Mouse (Mus musculus): ENCODE measurements around the gene Casq2.
"Not testable (repeated sequence)": the region's sequence is repeated elsewhere in the genome, so short reads cannot be mapped to it uniquely, and the experiment has no call there.

Casq2 gene

DNA sequence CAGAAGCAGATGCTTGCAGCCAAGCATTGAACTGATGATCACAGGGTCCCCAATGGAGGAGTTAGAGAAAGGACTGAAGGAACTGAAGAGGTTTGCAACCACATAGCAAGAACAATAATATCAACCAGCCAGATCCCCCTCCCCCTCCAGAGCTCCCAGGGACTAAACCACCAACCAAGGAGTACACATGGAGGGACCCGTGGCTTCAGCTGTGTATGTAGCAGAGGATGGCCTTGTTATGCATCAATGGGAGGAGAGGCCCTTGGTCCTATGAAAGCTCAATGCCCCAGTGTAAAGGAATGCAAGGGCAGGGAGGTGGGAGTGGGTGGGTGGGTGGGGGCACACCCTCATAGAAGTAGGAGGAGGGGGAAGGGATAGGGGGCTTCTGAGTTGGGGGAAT lies 77.6 kb downstream of the Casq2 start:
- DNase-seq (ENCODE audit: low spot score in 2 of 2) = not testable (repeated sequence)

DNA sequence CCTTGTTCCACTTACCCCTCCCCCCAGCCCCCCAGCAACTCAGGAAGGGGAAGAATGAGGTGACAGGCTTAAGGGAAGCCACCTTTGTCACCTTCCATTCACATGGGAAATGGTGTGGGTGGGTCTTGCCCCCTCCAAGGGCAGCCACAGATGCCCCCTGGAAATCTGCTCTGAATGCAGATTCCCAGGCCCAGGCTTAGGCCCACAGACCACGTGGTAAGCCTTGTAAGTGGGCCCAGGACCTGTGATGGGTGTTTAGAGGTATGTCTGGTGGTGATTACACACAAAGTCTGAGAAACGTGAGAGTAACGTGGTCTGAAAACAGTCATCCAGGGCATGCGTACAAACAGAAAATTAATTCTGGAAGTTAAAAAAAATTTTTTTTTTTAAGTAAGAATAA lies 78.7 kb downstream of the Casq2 start:
- no peak for DNase-seq (ENCODE audit: low spot score in 2 of 2)

DNA sequence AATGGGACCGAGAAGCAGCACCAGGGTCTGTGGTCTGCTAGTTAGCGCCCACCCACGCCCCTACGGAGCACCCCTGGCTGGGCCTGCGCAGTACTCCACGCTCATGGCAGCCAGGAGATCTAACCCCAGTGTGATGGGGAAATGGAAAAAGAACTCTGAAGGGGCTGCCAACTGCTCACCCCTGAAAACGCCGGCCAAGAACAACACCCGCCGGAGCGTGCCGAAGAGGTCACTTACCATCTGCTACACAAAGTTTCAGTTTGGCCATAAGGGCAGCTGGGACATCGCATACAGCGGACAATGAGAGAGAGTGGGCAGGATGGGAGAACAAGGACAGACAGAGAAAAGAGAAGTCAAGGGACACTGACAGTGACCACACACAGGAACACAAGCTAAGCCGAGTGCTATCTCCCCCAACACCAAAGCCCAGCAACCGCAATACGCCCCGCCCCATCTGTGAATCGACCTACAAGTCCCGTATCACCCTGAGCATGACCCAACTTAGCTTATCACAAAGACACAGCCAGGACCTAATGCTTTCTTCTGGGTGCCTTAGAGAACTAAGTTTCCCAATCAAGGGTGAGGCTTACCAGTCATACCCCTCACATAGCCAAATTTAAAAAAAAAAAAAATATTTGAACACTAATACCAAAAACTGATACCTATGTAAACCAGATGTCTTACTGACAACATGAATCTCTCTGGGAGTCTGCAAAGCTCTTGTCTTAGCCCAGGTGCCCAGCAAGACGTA lies 79.5 kb downstream of the Casq2 start:
- no peak for DNase-seq (ENCODE audit: low spot score in 2 of 2)

DNA sequence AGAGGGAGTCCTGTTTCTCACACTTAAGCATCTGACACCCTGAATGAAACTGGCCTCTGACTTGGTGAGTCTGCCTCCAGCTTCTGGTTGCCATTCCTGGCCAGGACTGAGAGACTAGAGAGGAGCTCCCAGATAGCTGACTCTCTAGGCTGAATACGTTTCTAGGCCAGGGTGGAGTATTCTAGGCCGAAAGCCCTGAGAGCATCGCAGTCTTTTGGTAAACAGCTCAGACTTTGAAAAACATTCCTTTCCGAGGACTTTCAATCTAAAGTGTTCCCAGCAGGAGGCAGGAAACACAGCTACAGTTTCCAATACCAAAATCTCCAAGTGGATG lies 80.0 kb downstream of the Casq2 start:
- no peak for DNase-seq (ENCODE audit: low spot score in 2 of 2)

- DNase-seq (ENCODE audit: low spot score in 2 of 2) = no peak
Measured at GRCm38 (mm10) chr3:102166794-102167193, 80.6 kb downstream of the Casq2 start.

DNA sequence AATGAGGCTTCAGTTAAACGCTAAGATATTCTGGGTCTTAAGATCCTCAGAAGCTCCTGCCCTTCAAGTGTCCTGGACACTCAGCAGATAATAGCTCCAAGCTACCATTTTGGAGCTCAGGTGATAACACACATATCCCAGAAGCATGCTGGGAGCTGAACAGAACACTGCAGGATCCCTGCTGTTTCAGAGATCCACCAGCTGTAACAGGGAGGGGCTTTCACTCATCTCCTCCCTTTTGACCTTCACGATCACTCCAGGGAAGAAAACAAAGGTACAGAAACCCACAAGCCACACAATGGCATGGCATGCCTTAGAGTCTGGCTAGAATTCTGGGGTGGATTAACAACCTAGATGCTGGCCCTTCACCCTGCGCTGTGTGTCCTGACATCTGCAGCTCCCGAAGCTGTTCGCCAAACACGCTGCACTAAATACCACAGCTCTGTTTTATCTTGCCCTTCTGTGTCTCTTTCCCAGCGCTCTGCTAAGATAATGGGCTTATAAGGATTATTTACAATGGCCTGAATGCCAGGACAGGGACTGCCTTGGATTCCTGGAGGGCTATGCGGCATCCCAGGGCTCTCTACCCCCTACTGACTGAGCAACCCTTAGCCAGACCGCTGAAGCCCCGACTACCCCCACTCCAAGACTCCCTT lies 81.5 kb downstream of the Casq2 start:
- no peak for DNase-seq (ENCODE audit: low spot score in 2 of 2)

GRCm38 (mm10) chr3:102169197-102169905 lies 83.1 kb downstream of the Casq2 start:
- peak; percentile 96 to 97 for DNase-seq (ENCODE audit: low spot score in 2 of 2)

DNA sequence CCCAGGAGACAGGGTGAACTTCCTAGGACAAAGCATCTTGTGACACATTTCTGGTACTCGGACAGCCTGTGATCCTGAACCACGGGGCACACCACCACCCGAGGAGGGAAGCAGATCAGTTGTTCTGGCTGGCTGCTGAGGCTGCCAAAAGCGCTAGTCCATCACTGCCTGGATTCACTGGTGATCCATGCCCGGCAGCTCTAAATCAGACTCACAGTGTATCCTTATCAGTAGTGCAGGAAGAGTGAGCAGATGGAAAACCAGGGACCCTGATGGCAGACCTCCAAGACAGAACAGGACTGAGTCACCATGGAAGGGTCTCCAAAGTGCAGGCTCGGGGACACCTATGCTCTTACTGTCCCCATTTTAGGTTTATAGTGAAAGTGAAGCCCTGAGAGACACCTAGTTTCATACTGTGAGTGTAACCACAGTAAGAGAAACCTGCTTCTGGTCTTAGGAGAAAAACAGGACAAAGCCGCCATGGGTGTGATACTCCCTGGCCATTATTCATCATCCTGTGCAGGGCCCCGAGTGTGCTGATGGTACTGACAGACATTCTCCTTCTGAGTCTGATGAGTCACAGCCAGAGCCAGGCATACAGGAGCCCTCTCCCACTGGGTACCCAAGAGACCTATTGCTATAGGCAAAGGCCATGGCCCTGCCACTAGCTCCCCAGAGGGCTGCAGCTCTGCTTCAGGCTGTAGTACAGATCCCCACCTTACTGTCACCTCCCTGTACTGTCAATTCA lies 88.1 kb downstream of the Casq2 start:
- DNase-seq (ENCODE audit: low spot score in 2 of 2) = no peak

DNA sequence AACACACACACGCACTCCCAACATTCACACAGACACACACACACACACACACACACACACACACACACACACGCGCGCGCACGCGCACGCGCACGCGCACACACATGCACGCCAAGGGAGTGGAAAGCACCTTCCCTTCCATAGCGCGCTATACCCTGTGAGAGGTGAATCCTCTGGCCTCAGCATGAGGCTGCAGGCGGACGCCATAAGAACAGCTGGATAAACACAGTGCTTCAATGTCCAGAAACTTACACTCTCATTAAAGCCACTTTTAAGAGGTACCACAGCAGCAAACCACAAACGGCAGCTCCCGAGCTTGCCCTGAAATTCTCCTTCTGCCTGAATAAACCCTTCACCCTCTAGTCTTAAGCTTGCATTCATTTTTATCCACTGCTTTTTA lies 89.5 kb downstream of the Casq2 start:
- DNase-seq (ENCODE audit: low spot score in 2 of 2) = no peak

DNA sequence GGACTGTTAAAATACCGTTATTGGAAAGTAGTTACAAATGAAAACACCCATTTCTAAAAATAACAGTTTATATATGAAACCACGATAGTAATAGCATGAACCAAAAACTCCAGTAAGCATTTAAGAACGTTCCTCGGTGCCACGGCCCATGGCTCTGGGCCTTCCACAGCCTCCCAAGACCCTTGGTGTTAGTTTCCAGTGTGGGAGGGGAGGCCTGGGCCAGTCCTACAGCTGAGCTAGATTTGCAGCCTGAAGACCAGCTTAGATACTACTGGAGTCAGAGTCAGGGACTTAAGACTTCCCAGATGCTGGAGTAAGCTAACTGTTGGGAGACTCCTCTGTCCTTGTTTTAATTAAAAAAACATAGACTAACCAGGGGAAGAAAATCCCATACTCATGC lies 89.9 kb downstream of the Casq2 start:
- DNase-seq (ENCODE audit: low spot score in 2 of 2) = no peak

- no peak for DNase-seq (ENCODE audit: low spot score in 2 of 2)
Measured at GRCm38 (mm10) chr3:102177837-102178615, 91.8 kb downstream of the Casq2 start.

DNA sequence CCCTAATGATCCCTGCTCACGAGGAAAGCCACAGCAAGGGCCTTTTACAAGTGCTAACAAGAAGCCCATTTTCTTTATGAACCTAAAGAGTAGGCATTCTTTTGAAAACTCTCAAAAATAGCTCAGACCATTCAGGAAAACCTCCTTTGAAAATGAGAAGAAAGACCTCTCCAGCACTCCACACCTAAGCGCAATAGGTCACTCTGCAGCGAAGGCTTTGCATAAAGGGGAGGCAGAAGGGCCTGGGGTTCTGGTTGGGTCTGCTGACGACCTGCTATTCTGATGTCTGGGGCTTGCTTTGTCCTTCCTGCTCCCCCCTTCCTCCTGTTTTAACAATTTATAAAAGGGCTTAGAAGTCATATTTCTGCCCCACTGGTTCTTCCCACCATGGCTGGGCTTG lies 93.7 kb downstream of the Casq2 start:
- no peak for DNase-seq (ENCODE audit: low spot score in 2 of 2)

- DNase-seq (ENCODE audit: low spot score in 2 of 2) = no peak
Measured at GRCm38 (mm10) chr3:102180746-102181145, 94.5 kb downstream of the Casq2 start.

- DNase-seq (ENCODE audit: low spot score in 2 of 2) = no peak
Measured at GRCm38 (mm10) chr3:102181191-102181590, 95.0 kb downstream of the Casq2 start.

DNA sequence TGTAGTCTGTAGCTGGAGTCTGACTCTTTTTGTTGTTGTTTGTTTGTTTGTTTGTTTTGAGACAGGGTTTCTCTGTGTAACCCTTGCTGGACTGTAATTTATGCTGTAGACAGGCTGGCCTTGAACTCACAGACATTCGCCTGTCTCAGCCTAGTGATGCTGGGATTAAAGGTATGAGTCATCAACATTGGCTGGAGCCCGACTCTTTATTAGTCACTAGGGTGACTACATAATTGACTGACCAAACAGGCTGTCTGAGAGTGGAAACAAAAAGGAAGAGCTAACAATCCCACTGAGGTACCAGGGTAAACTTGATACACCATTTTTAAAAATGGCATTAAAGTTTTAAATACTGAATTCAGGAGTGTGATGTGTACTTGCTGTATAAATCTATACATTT lies 96.4 kb downstream of the Casq2 start:
- DNase-seq (ENCODE audit: low spot score in 2 of 2) = no peak

DNA sequence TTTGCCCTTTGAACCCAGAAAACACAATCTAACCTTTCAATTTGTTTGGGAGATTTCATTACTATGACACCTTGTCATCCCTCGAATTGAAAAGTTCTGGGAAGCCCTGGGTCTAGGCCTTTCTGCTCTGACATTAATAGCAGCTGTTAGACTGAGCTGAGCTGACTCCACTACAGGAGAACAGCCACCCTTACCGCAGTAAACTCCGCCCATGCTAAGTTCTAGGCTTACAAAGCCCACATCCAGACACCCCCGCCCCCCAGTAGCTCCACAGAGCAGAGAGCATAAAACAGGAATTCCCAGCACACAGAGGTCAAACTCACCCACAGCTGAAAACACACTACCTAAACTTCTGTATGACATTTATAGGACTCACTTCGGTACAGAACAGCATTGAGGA lies 98.5 kb downstream of the Casq2 start:
- no peak for DNase-seq (ENCODE audit: low spot score in 2 of 2)

GRCm38 (mm10) chr3:102187401-102187800 lies 101.2 kb downstream of the Casq2 start:
- DNase-seq (ENCODE audit: low spot score in 2 of 2) = no peak

DNA sequence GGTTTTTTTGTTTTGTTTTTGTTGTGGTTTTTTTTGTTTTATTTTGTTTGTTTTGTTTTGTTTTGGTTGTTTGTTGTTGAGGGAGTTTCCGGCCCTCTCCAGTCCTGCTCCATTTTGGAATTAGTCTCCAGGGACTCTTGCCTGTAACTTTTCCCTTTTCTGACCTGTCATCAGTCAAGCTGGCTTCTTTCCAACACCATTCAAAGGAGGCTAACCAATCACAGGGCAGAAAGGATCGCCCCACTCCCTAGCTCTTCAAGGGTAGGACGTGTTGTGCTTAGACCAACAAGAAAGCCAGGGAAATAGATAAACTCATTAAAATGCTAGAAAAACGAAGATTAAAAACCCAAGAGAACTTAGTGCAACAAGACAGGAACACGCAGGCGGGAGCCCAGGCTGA lies 102.8 kb downstream of the Casq2 start:
- DNase-seq (ENCODE audit: low spot score in 2 of 2) = no peak

GRCm38 (mm10) chr3:102190015-102190414 lies 103.8 kb downstream of the Casq2 start:
- DNase-seq (ENCODE audit: low spot score in 2 of 2) = no peak

DNA sequence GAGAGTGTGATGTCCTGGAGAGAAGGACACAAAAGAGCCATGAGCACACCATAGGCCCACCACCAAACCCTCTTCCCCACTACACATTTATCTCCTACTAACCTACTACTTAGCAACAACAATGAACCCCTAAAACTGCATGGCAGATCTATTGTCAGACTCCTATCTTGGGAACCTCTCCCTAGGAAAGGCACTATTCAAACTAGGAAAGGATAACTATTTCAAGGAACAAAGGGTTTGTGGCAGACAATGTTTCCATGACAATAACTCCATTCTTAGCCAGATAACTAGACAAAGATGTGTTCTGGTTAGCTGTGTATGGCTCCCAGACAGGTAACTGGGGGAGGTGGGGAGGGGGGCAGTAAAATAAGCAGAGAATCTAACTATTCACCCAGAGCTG lies 104.4 kb downstream of the Casq2 start:
- DNase-seq (ENCODE audit: low spot score in 2 of 2) = no peak

- DNase-seq (ENCODE audit: low spot score in 2 of 2) = no peak
Measured at GRCm38 (mm10) chr3:102191575-102191974, 105.4 kb downstream of the Casq2 start.

GRCm38 (mm10) chr3:102192621-102193020 lies 106.4 kb downstream of the Casq2 start:
- no peak for DNase-seq (ENCODE audit: low spot score in 2 of 2)

All from right cerebral cortex, adult 2 months (tissue).